Mouse (Mus musculus): ENCODE data around the gene Trim59.
A peak's percentile ranks its signal among the peaks of the same experiment; 100 is the strongest.
"Not testable (repeated sequence)": the region's sequence is repeated elsewhere in the genome, so short reads cannot be mapped to it uniquely, and the experiment has no call there.

Gene Trim59

DNA sequence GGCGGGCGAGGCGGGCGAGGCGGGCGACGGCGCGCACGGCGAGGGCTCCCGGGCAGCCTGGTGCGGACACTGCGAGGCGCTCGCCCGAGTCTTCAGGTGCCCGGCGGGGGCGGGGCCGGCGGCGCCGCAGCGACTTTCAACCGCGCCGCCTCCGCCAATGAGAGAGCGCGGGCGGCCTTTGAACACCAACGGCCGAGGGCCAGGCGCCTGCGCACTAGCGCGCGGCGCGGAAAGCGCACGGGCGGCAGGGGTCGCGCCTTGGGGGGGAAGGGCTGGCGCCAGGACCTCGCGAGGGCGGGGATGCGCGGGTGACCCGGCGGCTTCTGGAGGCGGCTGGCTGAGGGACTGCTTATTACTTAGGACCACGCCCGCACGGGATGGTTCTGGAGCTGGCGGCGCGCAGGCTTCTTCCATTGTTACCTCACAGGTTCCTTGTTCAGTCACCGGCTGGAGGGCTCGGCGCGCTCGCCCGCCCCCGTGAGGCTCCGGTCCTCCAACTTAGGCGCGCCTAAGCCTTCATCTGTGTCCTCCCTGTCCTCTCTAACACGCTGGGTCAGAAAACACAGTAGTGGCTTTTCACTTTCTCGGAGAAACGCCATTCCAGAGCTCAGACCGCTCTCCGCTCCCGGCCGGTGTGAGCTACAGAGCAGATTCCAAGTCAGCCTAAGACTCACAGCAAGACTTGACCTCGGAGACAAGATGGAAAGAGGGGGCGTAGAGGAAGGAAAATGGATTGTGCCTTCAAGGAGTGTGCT, at the start of gene Trim59:
Trim59 (minus strand) TSS at position 111 of the 755 bp plus-strand sequence.
- peak; percentile 92 for DNase-seq (ENCODE audit: low read depth, low spot score)

DNA sequence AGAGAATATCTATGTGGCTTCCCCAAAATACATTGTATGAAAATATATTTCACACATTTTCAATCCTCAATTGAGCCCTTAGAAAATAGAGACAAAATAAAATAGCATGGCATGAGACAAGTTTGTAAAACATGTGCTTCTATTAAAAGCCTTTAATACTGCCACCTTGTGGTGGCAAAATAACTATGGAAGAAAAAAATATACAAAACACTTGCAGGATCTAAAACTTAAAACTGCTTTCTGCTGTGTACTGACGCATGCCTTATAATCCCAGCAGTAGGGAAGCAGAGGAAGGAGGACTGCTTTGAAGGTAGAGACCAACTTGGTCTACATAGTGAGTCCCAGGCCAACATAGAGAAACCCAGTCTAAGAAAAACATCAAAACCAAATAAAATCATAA, 19.4 kb upstream of the Trim59 start:
- DNase-seq (ENCODE audit: low read depth, low spot score): peak; percentile 64

DNA sequence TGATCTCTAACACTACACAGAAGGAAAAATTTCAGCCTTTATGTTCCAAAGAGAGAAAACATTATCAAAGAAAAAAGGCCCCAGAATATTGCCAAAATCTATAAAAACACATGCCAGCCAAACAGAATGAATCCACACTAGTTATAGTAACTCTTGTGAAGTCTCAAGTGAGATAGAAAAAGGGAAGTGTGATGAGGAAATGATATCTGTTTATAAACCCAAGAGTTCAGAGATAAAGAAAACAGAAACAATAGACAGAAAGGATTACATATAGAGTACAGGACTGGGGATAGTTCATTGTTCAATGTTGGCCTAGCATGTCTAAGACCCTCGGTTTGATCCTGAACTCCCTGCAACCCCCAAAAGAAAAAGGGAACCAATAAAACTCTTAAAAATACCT, 18.2 kb upstream of the Trim59 start:
- DNase-seq (ENCODE audit: low read depth, low spot score): no peak

DNA sequence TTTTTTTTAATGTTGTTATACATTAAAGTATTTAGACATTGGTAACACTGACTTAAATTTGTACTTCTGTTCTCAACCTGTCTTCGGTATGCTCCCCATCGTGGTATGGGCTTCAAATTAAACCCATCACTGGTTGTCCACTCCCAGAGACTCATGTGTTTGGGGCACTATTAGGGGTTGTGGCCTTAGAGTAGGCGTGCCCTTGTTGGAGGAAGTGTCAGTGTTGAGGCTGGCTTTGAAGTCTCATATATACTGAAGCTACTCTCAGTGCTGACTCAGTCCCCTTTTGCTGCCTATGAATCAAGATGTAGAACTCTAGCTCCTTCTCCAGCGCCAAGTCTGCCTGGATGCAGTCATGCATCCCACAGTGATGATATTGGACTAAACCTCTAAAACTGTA, 16.1 kb upstream of the Trim59 start:
- DNase-seq (ENCODE audit: low read depth, low spot score): no peak

DNA sequence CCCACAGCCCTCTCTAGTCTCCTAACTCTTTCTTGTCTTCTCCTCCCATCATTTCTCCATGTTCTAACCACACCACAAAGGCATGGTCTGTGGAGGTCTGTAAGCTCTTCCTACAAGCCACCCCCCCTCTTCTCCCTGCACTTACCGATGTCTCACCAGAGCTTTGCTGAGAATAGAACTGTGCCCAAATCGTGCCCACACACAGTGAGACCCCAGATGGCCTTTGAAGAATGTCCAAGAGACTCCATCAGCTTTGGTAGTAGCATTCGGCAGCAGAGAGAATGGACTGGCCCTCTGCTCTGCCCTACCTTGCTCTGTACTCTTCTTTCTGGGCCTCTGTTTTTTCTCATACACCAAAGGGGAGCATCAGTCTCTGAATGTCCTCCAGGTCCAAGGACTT, 11.3 kb upstream of the Trim59 start:
- DNase-seq (ENCODE audit: low read depth, low spot score): no peak

- DNase-seq (ENCODE audit: low read depth, low spot score): no peak
These were observed 10.3 kb upstream of the Trim59 start for GRCm38 (mm10) chr3:69054760-69055432.

DNA sequence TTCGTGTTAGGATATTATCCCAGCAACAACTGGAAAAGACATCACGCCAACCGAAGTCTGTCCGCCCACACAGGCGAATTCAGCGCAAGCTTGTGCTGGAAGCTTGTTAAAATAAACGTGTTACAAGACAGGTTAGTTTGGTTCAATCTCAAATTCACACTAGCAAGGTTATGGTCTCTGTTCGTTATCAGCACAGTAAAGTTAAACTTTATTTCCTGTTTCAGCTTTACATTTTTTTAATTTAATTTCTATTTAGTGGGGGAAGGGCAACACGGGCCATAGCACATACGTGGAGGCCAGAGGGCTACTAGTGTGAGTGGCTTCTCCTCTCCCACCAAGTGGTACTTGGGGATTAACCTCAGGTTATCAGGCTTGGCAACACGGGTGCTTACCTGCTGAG, 7.3 kb upstream of the Trim59 start:
- DNase-seq (ENCODE audit: low read depth, low spot score): no peak

- no peak for DNase-seq (ENCODE audit: low read depth, low spot score)
These were observed 4.5 kb upstream of the Trim59 start for GRCm38 (mm10) chr3:69049011-69049410.

- no peak for DNase-seq (ENCODE audit: low read depth, low spot score)
These were observed 3.1 kb upstream of the Trim59 start for GRCm38 (mm10) chr3:69047684-69048083.

DNA sequence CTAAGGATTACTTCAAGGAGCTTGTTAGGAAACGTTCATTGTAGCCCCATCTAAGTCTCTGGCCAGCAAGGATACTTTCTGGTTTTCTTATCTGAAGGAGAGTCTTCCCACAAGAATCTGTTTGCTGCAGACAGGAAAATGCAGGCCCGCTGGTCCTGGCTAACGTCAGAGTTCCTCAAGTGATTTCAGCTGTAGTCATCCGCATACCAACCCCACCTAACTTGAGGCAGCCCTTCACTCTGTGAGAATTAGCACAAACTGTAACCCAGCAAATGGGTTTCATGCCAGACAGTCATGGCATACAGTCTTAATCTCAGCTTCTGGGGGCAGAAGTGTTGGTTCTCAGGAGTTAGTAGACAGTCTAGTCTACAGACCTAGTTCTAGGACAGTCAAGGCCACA, 2.0 kb upstream of the Trim59 start:
- DNase-seq (ENCODE audit: low read depth, low spot score): no peak

DNA sequence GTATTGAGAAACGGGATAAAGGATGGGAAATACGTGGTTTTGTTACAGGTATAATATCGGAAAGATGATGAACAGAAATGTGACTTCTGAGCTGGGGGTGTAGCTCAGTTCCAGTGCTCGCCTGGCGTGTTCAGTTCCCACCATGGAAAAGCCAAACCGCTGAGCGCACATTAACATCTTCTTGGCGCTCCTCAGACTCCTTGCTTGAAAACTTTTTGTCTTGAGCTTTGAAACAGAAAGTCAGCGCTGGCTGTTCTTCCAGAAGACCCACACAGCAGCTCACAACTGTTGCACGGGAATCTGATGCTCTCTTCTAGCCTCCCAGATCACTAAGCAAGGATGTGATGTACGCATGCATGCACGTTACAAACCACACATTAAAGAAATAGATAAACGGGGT, 1.2 kb upstream of the Trim59 start:
- no peak for DNase-seq (ENCODE audit: low read depth, low spot score)

DNA sequence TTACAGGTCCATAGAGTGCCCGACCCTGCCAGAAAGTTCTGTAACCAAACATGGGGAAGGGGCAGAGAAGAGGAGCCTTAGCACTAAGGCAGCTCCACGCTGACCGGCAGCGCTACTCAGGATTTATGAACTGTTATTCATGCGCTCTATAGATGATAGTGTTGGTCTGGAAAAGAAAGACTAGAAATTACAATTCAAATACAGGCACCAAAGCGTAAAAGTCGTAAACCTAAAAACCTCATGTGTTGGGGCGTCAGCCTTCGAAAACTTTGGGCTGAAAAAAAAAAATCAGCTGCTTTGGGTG, 797 bp upstream of the Trim59 start:
- DNase-seq (ENCODE audit: low read depth, low spot score): no peak

DNA sequence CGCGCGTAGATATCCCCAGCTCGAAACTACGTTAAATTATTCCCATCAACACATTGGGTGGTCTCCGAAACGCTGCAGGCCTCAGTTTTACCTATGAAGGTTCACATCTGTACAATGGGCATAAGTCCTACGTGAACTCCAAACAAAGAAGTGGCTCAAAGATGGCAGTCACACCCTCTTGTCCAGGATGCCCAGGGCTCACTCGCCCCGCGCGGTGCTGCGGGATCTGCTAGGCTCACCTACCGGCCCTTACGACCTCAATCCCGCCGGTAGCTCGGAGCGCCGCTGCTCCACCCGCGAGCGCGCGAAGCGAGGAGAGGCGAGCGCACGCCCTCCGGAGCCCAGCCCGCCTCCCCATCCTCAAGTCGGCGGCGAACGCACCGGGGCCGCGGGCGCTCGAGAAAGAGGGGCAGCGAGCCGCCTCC, 376 bp downstream of the Trim59 start:
- no peak for DNase-seq (ENCODE audit: low read depth, low spot score)

DNA sequence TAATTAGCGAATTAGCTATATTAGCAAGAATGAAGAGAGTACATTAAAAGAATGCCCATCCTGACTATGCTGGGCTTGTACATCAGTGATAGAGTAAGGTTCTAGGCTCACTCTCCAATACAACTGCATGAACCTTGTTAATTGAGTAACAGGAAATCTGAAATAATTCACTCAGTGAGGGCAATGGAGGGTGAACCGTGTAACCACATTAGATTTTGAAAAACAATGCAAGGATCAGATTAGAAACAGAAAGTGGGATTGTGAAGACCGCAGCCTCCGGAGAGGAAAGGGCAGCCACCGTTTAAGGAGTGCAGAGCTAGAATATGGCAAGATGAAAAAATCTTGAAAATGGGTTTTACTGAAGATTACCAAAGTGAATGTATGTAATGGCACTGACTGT, 3.3 kb downstream of the Trim59 start:
- peak; percentile 67 for DNase-seq (ENCODE audit: low read depth, low spot score)

GRCm38 (mm10) chr3:69040105-69040504, 4.5 kb downstream of the Trim59 start:
- DNase-seq (ENCODE audit: low read depth, low spot score): peak; percentile 48

DNA sequence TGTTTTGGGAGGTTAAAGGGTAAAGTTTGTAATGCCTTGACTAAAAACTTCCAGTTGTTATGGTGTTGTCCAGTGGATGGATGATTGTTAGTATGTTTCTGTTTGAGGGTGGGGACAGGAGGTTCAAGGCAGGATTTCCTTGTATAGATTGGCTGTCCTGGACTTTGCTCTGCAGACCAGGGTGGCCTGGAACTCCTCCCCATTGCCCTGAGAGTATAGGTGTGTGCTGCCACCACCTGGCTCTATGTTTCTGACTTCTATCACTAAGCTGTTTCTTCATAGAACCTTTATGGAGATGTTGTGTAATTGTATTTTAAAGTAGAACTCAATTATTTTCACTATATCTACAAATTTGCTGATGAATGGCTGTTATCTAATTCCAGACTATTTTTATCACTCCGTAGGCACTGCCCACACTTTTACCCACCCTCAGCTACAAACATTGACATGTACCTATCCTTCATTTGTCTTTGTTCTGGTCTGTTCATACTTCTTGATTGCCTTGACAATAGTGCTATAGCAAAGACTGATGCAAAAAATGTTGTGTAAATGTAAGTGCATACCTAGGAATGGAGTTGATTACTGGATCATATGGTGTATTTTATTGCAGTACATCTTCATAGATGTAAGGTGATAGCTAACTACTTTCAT, 18.3 kb downstream of the Trim59 start:
- peak; percentile 57 for DNase-seq (ENCODE audit: low read depth, low spot score)

DNA sequence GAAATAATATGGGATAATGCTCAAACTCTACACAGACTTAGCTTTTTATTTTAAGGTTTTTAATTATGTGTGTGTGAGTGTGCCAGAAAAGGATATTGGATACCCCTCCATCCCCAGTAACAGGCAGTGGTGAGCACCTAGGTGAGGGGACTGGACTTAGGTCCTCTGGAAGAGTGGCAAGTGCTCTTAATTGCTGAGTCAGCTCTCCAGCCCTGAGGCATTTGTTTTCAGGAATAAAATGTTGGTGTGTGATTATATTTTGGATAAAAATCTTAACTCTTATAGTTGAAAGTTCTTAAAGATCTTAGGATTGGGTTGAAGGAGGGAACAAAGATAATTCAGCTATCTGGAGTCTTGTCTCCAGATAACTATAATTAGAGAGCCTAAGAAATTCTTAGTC, 23.8 kb downstream of the Trim59 start:
- no peak for DNase-seq (ENCODE audit: low read depth, low spot score)

DNA sequence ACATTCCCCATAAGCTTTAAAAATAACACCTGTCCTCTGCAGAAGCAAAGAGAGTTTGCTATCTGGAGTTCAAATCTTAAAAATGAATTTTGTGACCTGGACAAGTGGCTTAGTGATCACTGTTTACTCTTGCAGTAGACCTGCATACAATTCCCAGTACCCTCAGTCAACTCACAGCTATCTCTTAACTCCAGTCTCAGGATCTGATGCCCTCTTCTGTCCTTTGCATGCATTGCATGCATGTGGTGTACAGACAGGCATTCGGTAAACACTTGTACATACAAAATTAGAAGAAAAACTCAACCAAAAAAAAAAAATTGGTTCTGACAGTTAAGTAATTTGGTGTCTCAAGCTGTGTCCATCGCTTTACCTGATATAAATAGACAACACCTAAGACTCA, 24.3 kb downstream of the Trim59 start:
- DNase-seq (ENCODE audit: low read depth, low spot score): peak; percentile 68

DNA sequence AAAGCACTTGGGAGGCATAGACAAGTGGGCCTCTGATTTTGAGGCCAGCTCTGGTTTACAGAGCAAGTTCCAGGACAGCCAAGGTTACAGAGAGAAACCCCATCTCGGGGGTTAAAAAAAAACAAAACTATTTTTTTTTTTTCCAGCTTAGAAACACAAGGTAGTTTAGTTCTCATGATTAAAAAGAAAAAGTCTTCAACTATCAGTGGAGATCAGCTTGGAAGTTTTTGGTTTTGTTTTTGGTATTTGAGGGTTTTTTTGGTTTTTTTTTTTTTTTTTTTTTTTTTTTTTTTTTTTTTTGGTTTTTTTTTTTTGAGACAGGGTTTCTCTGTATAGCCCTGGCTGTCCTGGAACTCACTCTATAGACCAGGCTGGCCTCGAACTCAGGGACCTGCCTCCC, 25.9 kb downstream of the Trim59 start:
- DNase-seq (ENCODE audit: low read depth, low spot score): not testable (repeated sequence)

GRCm38 (mm10) chr3:69017181-69017580, 27.4 kb downstream of the Trim59 start:
- DNase-seq (ENCODE audit: low read depth, low spot score): no peak

- DNase-seq (ENCODE audit: low read depth, low spot score): no peak
These were observed 35.7 kb downstream of the Trim59 start for GRCm38 (mm10) chr3:69008873-69009272.

GRCm38 (mm10) chr3:69006246-69006760, 38.3 kb downstream of the Trim59 start:
- peak; percentile 59 for DNase-seq (ENCODE audit: low read depth, low spot score)
